Mouse (Mus musculus): ENCODE data around the gene Srsy. TPM values are rescaled to one million over a fixed set of nuclear protein-coding genes. Genes with fewer than 3 reads are reported as not detected.
"Not testable (repeated sequence)": the region's sequence is repeated elsewhere in the genome, so short reads cannot be mapped to it uniquely, and the experiment has no call there.

The Srsy gene
- not detected in 2 replicates for polyA plus RNA-seq (2015; fragmentation: Nextera tagmentation; extraction: Ambion mirVana)

GRCm38 (mm10) chrY:17937230-17937629 lies at the start of gene Srsy:
Srsy (minus strand) TSS chrY:17937330.
- H3K9ac ChIP-seq; H3K4me1 ChIP-seq; H3K9me3 ChIP-seq; H3K27me3 ChIP-seq; ATAC-seq (ENCODE audit: insufficient number of reproducible peaks, low FRiP score, low TSS enrichment, low read depth); H3K27ac ChIP-seq; H3K4me3 ChIP-seq; H3K4me2 ChIP-seq; H3K36me3 ChIP-seq: not testable (repeated sequence)
- no CpG with 5 or more reads among the region's 1 CpGs for WGBS

Other genes with a start within 250 kb of the Srsy start
- gene Gm21904, start 91.1 kb downstream of the Srsy start, polyA plus RNA-seq (2015; fragmentation: Nextera tagmentation; extraction: Ambion mirVana): not detected in 2 replicates
- not detected in 2 replicates for gene Gm20772, start 62.6 kb downstream of the Srsy start, polyA plus RNA-seq (2015; fragmentation: Nextera tagmentation; extraction: Ambion mirVana)
- gene Gm20831, start 62.6 kb downstream of the Srsy start, polyA plus RNA-seq (2015; fragmentation: Nextera tagmentation; extraction: Ambion mirVana): not detected in 2 replicates
- not detected in 2 replicates for gene Gm21764, start 124.5 kb upstream of the Srsy start, polyA plus RNA-seq (2015; fragmentation: Nextera tagmentation; extraction: Ambion mirVana)
- not detected in 2 replicates for gene Ssty1, start 151.8 kb upstream of the Srsy start, polyA plus RNA-seq (2015; fragmentation: Nextera tagmentation; extraction: Ambion mirVana)